Mouse (Mus musculus): ENCODE measurements around the gene Tmem125. TPM values are rescaled to one million over a fixed set of nuclear protein-coding genes. Genes with fewer than 3 reads are reported as not detected.

Tmem125 gene
- total RNA-seq, 1 experiment: 12.0 TPM

- H3K4me1 ChIP-seq (ENCODE audit: control insufficient read depth in 2 of 2, insufficient read depth in 2 of 2, low read length in 2 of 2, poor library complexity in 1 of 2): peaks cover 3 to 27% of the 10 kb centered on the region in 2 experiments; a peak in 2 of 4 replicates
- peaks cover 6% of the 10 kb centered on the region; the same call in 1 of the 2 replicates for H3K36me3 ChIP-seq (ENCODE audit: control insufficient read depth, insufficient read depth, low read length, poor library complexity, severe bottlenecking)
- peak overlapping the region; percentile 54 for H3K9ac ChIP-seq (ENCODE audit: insufficient read depth, low read depth, low read length, poor library complexity, severe bottlenecking)
- TF ChIP-seq HCFC1 (IDR thresholded peaks at IDR 0.05; ENCODE audit: borderline replicate concordance, insufficient read depth, low read length) (no peak), CHD2 (IDR thresholded peaks at IDR 0.05; ENCODE audit: low read depth, low read length) (no peak), ZC3H11A (IDR thresholded peaks at IDR 0.05; ENCODE audit: borderline replicate concordance, low read depth, low read length) (no peak)
- no peaks in the 10 kb centered on the region for H3K9me3 ChIP-seq (ENCODE audit: control insufficient read depth, insufficient read depth, low read depth, low read length)
- H3K27ac ChIP-seq (ENCODE audit: insufficient read depth, low read depth, low read length, poor library complexity, severe bottlenecking): peak overlapping the region; percentile 89; the same call in 1 of the 2 replicates
- H3K4me3 ChIP-seq (ENCODE audit: insufficient read depth in 1 of 2, low read depth in 1 of 2, low read length in 2 of 2, poor library complexity in 1 of 2, severe bottlenecking in 1 of 2): peak overlapping the region; percentile 61 to 70
- in situ Hi-C loops (cut with MboI; ENCODE audit: low sequenced_read_pairs in 2 of 2, unreplicated experiment in 2 of 2): no loop called here
- DNase-seq (ENCODE audit: low read depth, low spot score): peak; percentile 35
Observed at GRCm38 (mm10) chr4:118543158-118543530, 700 bp downstream of the Tmem125 start.

GRCm38 (mm10) chr4:118542510-118543157 lies 1.2 kb downstream of the Tmem125 start:
- Histone ChIP-seq H3K27ac (ENCODE audit: insufficient read depth, low read depth, low read length, poor library complexity, severe bottlenecking) (peak overlapping the region; percentile 89; the same call in 1 of the 2 replicates), H3K4me1 (ENCODE audit: control insufficient read depth in 2 of 2, insufficient read depth in 2 of 2, low read length in 2 of 2, poor library complexity in 1 of 2) (peaks cover 3 to 27% of the 10 kb centered on the region in 2 experiments; a peak in 2 of 4 replicates), H3K4me3 (ENCODE audit: insufficient read depth in 1 of 2, low read depth in 1 of 2, low read length in 2 of 2, poor library complexity in 1 of 2, severe bottlenecking in 1 of 2) (peak overlapping the region; percentile 61 to 70), H3K9me3 (ENCODE audit: control insufficient read depth, insufficient read depth, low read depth, low read length) (no peaks in the 10 kb centered on the region), H3K36me3 (ENCODE audit: control insufficient read depth, insufficient read depth, low read length, poor library complexity, severe bottlenecking) (peaks cover 6% of the 10 kb centered on the region; the same call in 1 of the 2 replicates), H3K9ac (ENCODE audit: insufficient read depth, low read depth, low read length, poor library complexity, severe bottlenecking) (peak overlapping the region; percentile 54)
- in situ Hi-C loops (cut with MboI; ENCODE audit: low sequenced_read_pairs in 2 of 2, unreplicated experiment in 2 of 2): no loop called here
- DNase-seq (ENCODE audit: low read depth, low spot score): no peak
- no peak for TF ChIP-seq ZNF384 (IDR thresholded peaks at IDR 0.05; ENCODE audit: low read depth, low read length)
- no peak for TF ChIP-seq HCFC1 (IDR thresholded peaks at IDR 0.05; ENCODE audit: borderline replicate concordance, insufficient read depth, low read length)
- no peak for TF ChIP-seq ZC3H11A (IDR thresholded peaks at IDR 0.05; ENCODE audit: borderline replicate concordance, low read depth, low read length)
- no peak for TF ChIP-seq CHD2 (IDR thresholded peaks at IDR 0.05; ENCODE audit: low read depth, low read length)
- no peak for TF ChIP-seq MAFK (IDR thresholded peaks at IDR 0.05; ENCODE audit: insufficient read depth, low read depth, low read length)

GRCm38 (mm10) chr4:118539904-118540303 lies 3.9 kb downstream of the Tmem125 start:
- TF ChIP-seq HCFC1 (IDR thresholded peaks at IDR 0.05; ENCODE audit: borderline replicate concordance, insufficient read depth, low read length) (no peak), CHD2 (IDR thresholded peaks at IDR 0.05; ENCODE audit: low read depth, low read length) (no peak), MAFK (IDR thresholded peaks at IDR 0.05; ENCODE audit: insufficient read depth, low read depth, low read length) (peak; percentile 5; the same call in 1 of the 2 replicates)
- Histone ChIP-seq H3K9ac (ENCODE audit: insufficient read depth, low read depth, low read length, poor library complexity, severe bottlenecking) (no peak overlapping the region), H3K4me3 (ENCODE audit: insufficient read depth in 1 of 2, low read depth in 1 of 2, low read length in 2 of 2, poor library complexity in 1 of 2, severe bottlenecking in 1 of 2) (no peak overlapping the region), H3K36me3 (ENCODE audit: control insufficient read depth, insufficient read depth, low read length, poor library complexity, severe bottlenecking) (peaks cover 6% of the 10 kb centered on the region; the same call in 1 of the 2 replicates), H3K9me3 (ENCODE audit: control insufficient read depth, insufficient read depth, low read depth, low read length) (no peaks in the 10 kb centered on the region), H3K4me1 (ENCODE audit: control insufficient read depth in 2 of 2, insufficient read depth in 2 of 2, low read length in 2 of 2, poor library complexity in 1 of 2) (peaks cover 3 to 25% of the 10 kb centered on the region in 2 experiments; a peak in 2 of 4 replicates), H3K27ac (ENCODE audit: insufficient read depth, low read depth, low read length, poor library complexity, severe bottlenecking) (no peak overlapping the region)
- DNase-seq (ENCODE audit: low read depth, low spot score): no peak
- in situ Hi-C loops (cut with MboI; ENCODE audit: low sequenced_read_pairs in 2 of 2, unreplicated experiment in 2 of 2): no loop called here

- DNase-seq (ENCODE audit: low read depth, low spot score): no peak
- Histone ChIP-seq H3K4me1 (ENCODE audit: control insufficient read depth in 2 of 2, insufficient read depth in 2 of 2, low read length in 2 of 2, poor library complexity in 1 of 2) (peaks cover 3 to 22% of the 10 kb centered on the region in 2 experiments; a peak in 2 of 4 replicates), H3K36me3 (ENCODE audit: control insufficient read depth, insufficient read depth, low read length, poor library complexity, severe bottlenecking) (peaks cover 6% of the 10 kb centered on the region; the same call in 1 of the 2 replicates), H3K27ac (ENCODE audit: insufficient read depth, low read depth, low read length, poor library complexity, severe bottlenecking) (no peak overlapping the region), H3K4me3 (ENCODE audit: insufficient read depth in 1 of 2, low read depth in 1 of 2, low read length in 2 of 2, poor library complexity in 1 of 2, severe bottlenecking in 1 of 2) (no peak overlapping the region), H3K9me3 (ENCODE audit: control insufficient read depth, insufficient read depth, low read depth, low read length) (no peaks in the 10 kb centered on the region), H3K9ac (ENCODE audit: insufficient read depth, low read depth, low read length, poor library complexity, severe bottlenecking) (no peak overlapping the region)
- in situ Hi-C loops (cut with MboI; ENCODE audit: low sequenced_read_pairs in 2 of 2, unreplicated experiment in 2 of 2): no loop called here
- TF ChIP-seq ZNF384 (IDR thresholded peaks at IDR 0.05; ENCODE audit: low read depth, low read length) (no peak), MAFK (IDR thresholded peaks at IDR 0.05; ENCODE audit: insufficient read depth, low read depth, low read length) (no peak), HCFC1 (IDR thresholded peaks at IDR 0.05; ENCODE audit: borderline replicate concordance, insufficient read depth, low read length) (no peak), ZC3H11A (IDR thresholded peaks at IDR 0.05; ENCODE audit: borderline replicate concordance, low read depth, low read length) (no peak), CHD2 (IDR thresholded peaks at IDR 0.05; ENCODE audit: low read depth, low read length) (no peak)
Observed at GRCm38 (mm10) chr4:118537801-118538200, 6.0 kb downstream of the Tmem125 start.
